Mouse (Mus musculus): Measurements from ENCODE around the gene Nxpe4. TPM values are rescaled to one million over a fixed set of nuclear protein-coding genes. Genes with fewer than 3 reads are reported as not detected.
A peak's percentile ranks its signal among the peaks of the same experiment; 100 is the strongest.

The Nxpe4 gene
- polyA plus RNA-seq, 1 experiment from 2014 or later: 4.4 TPM

DNA sequence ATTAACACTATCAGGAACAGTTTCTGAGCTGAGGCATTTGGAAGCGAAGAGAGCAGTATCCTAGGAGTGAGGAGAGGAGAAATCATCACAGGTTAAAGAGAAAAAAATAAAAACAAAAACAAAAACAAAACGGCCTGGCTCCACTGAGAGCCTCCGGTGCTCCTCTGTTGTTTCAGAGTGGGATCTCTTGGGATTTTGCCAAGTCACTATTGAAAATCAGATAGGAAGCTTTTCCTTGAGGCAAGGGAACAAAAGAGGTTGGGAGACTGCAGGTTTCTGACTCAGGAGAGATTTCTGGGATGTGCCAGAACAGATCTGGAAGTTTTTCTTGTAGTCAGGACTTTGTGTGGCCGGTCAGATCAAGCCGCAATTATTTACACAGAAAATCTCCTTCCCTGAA is 177.7 kb downstream of the Nxpe4 start:
- H3K9ac ChIP-seq (ENCODE audit: low read depth, low read length): no peak overlapping the region
- WGBS: 59% methylated on average over 5 of the region's 5 CpGs

DNA sequence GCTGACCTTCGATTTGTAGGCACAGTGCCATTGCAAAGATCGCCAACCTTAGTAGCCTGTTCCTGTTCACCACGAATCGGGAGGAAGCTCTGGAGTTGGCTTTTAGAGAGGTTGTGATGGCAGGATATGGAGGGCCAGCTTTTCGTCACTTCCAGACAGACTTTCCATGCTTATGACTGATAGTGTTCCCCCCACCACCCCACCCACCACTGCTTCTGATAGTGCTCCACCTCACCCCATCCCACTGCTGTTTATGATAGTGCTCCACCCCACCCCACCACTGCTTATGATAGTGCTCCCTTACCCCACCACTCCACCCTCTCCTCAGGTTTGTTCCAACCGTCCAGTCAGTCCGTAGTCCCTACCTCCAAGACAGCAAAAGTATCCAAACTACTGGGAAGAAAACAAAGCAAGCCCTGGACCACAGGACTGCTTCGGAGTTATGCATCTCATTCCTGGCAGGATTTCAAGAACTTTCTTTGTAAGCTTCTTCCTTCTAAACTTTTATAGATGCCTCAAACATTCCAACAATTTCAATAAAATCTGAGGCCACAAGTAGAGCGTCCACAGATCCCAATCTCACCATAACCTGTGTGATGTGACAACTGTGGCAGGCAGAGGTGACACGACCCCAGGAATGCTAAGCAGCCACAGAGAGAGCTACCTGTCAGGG is 179.0 kb downstream of the Nxpe4 start:
- Histone ChIP-seq H3K27ac (ENCODE audit: low read length) (no peak overlapping the region), H3K36me3 (ENCODE audit: control insufficient read depth, insufficient read depth, low read length) (no peaks in the 10 kb centered on the region), H3K4me1 (ENCODE audit: control insufficient read depth, insufficient read depth, low read length) (no peaks in the 10 kb centered on the region), H3K27me3 (replicated peaks; ENCODE audit: control insufficient read depth, insufficient read depth, low read length) (no peaks in the 10 kb centered on the region), H3K9ac (ENCODE audit: low read depth, low read length) (no peak overlapping the region), H3K9me3 (ENCODE audit: control insufficient read depth, low read length) (no peaks in the 10 kb centered on the region), H3K4me3 (ENCODE audit: low read length) (no peak overlapping the region), H3K4me2 (ENCODE audit: low read depth, low read length) (no peak overlapping the region)
- ATAC-seq: 0 out of 2 replicates have a peak, but pooled peaks have one; percentile 44
- 65% methylated on average over 10 of the region's 10 CpGs for WGBS

More for the DNA sequence above, 177.7 kb downstream of the Nxpe4 start:
- no peak for ATAC-seq
- Histone ChIP-seq H3K4me2 (ENCODE audit: low read depth, low read length) (no peak overlapping the region), H3K9me3 (ENCODE audit: control insufficient read depth, low read length) (no peaks in the 10 kb centered on the region), H3K27me3 (replicated peaks; ENCODE audit: control insufficient read depth, insufficient read depth, low read length) (no peaks in the 10 kb centered on the region), H3K36me3 (ENCODE audit: control insufficient read depth, insufficient read depth, low read length) (no peaks in the 10 kb centered on the region), H3K4me3 (ENCODE audit: low read length) (no peak overlapping the region), H3K4me1 (ENCODE audit: control insufficient read depth, insufficient read depth, low read length) (no peaks in the 10 kb centered on the region), H3K27ac (ENCODE audit: low read length) (no peak overlapping the region)

DNA sequence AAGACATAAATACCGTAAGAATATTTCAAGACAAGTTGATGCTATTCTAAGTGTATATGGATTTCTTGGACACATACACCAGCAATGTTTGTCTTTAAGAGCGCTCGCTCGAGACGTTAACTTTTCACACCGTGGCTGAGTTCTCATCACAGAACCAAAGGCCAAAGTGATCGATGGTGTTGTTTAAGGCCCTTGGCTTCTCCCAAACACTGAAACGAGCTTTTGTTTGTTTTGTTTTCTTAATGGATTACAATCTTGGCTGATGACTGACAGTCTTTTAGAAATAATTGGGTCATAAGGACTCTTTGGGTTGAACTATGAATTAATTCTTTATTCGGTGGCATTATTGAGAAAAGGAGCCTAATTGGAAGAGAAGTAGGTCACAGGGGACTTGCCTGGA is 183.6 kb downstream of the Nxpe4 start:
- ATAC-seq: no peak
- H3K27ac ChIP-seq (ENCODE audit: low read length): no peak overlapping the region
- H3K9me3 ChIP-seq (ENCODE audit: control insufficient read depth, low read length): no peaks in the 10 kb centered on the region
- no peak overlapping the region for H3K9ac ChIP-seq (ENCODE audit: low read depth, low read length)
- H3K27me3 ChIP-seq (replicated peaks; ENCODE audit: control insufficient read depth, insufficient read depth, low read length): no peaks in the 10 kb centered on the region
- no peaks in the 10 kb centered on the region for H3K36me3 ChIP-seq (ENCODE audit: control insufficient read depth, insufficient read depth, low read length)
- no peak overlapping the region for H3K4me2 ChIP-seq (ENCODE audit: low read depth, low read length)
- no peak overlapping the region for H3K4me3 ChIP-seq (ENCODE audit: low read length)
- no peaks in the 10 kb centered on the region for H3K4me1 ChIP-seq (ENCODE audit: control insufficient read depth, insufficient read depth, low read length)
- 81% methylated on average over 9 of the region's 9 CpGs for WGBS

DNA sequence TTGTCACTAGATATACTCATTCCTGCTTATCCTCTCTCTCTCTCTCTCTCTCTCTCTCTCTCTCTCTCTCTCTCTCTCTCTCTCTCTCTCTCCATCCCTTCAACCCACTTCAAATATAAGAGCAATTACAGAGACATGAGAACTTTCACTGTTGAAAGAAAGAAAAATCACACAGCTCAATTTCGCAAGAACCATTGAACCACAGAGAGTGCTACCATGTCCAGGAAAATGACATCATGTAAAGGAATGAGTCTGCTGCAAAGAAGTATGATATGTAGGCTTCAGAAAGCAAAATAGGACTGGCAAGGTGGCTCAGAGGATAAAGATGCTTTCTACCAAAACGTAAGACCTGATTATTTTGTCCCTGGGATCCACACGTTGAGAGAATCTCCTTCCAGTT is 184.0 kb downstream of the Nxpe4 start:
- H3K4me1 ChIP-seq (ENCODE audit: control insufficient read depth, insufficient read depth, low read length): no peaks in the 10 kb centered on the region
- H3K27me3 ChIP-seq (replicated peaks; ENCODE audit: control insufficient read depth, insufficient read depth, low read length): no peaks in the 10 kb centered on the region
- H3K9ac ChIP-seq (ENCODE audit: low read depth, low read length): no peak overlapping the region
- H3K36me3 ChIP-seq (ENCODE audit: control insufficient read depth, insufficient read depth, low read length): no peaks in the 10 kb centered on the region
- 85% methylated on average over 3 of the region's 3 CpGs for WGBS
- H3K4me3 ChIP-seq (ENCODE audit: low read length): no peak overlapping the region
- ATAC-seq: no peak
- H3K4me2 ChIP-seq (ENCODE audit: low read depth, low read length): no peak overlapping the region
- H3K27ac ChIP-seq (ENCODE audit: low read length): no peak overlapping the region
- H3K9me3 ChIP-seq (ENCODE audit: control insufficient read depth, low read length): no peaks in the 10 kb centered on the region

DNA sequence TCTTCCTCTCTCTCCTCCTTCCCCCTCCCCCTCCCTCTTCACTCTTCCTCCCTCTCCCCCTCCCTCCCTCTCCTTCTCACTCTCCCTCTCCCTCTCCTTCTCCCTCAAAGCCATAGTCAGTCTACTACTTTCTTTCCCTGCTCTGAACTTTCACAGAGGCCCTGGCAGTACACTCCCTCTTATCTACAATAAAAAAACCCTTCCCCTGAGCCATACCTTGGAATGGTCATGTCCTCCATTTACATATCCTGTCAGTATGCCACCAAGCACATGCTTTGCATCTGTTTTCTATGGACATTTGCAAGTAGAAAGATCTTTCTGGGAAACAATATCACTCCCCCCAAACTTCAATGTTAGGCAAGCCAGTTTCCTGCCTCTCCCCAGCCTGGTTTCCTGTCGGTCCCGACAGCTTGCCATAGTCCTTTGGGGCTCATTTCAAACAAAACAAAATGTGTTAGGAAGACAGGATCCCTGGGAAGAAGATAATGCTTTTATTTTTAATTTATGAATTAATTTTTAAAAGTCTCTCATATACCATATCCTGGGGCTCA is 191.4 kb downstream of the Nxpe4 start, which contains the start of gene Nxpe2:
TSS of gene Nxpe2 (minus strand) at position 307 of the 551 bp plus-strand sequence.
- WGBS: 49% methylated on average over 2 of the region's 2 CpGs
- no peak within 1 kb of the TSS for H3K9ac ChIP-seq (ENCODE audit: low read depth, low read length)
- no peak within 1 kb of the TSS for H3K4me3 ChIP-seq (ENCODE audit: low read length)
- H3K27me3 ChIP-seq (replicated peaks; ENCODE audit: control insufficient read depth, insufficient read depth, low read length): no peaks in the 10 kb centered on the region
- no peak within 1 kb of the TSS for H3K4me2 ChIP-seq (ENCODE audit: low read depth, low read length)
- H3K9me3 ChIP-seq (ENCODE audit: control insufficient read depth, low read length): no peaks in the 10 kb centered on the region
- ATAC-seq: no peak
- no peak within 1 kb of the TSS for H3K27ac ChIP-seq (ENCODE audit: low read length)
- no peaks in the 10 kb centered on the region for H3K4me1 ChIP-seq (ENCODE audit: control insufficient read depth, insufficient read depth, low read length)
- no peaks in the 10 kb centered on the region for H3K36me3 ChIP-seq (ENCODE audit: control insufficient read depth, insufficient read depth, low read length)

DNA sequence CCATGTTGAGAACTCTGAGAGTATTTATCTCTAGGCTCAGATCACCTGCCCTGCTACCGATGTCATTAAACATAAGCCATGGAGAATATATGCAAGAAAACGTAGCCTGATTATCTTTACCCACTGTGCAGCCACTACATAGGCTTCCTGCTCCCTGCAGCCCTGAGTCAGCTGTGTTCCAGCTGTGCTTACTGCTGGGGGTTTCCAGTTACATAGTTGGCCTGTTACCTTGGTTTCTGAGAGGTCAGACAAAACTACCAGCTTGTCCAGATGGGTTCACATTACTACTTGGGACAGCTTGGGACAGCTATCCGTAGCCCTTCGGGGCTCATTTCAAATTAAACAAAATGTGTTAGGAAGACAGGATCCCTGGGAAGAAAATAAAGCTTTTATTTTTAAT is 192.3 kb downstream of the Nxpe4 start:
- no peaks in the 10 kb centered on the region for H3K9me3 ChIP-seq (ENCODE audit: control insufficient read depth, low read length)
- H3K36me3 ChIP-seq (ENCODE audit: control insufficient read depth, insufficient read depth, low read length): no peaks in the 10 kb centered on the region
- H3K27ac ChIP-seq (ENCODE audit: low read length): no peak overlapping the region
- no peaks in the 10 kb centered on the region for H3K4me1 ChIP-seq (ENCODE audit: control insufficient read depth, insufficient read depth, low read length)
- no peak overlapping the region for H3K4me3 ChIP-seq (ENCODE audit: low read length)
- H3K4me2 ChIP-seq (ENCODE audit: low read depth, low read length): no peak overlapping the region
- no peak for ATAC-seq
- 62% methylated on average over 4 of the region's 4 CpGs for WGBS
- no peaks in the 10 kb centered on the region for H3K27me3 ChIP-seq (replicated peaks; ENCODE audit: control insufficient read depth, insufficient read depth, low read length)
- no peak overlapping the region for H3K9ac ChIP-seq (ENCODE audit: low read depth, low read length)

DNA sequence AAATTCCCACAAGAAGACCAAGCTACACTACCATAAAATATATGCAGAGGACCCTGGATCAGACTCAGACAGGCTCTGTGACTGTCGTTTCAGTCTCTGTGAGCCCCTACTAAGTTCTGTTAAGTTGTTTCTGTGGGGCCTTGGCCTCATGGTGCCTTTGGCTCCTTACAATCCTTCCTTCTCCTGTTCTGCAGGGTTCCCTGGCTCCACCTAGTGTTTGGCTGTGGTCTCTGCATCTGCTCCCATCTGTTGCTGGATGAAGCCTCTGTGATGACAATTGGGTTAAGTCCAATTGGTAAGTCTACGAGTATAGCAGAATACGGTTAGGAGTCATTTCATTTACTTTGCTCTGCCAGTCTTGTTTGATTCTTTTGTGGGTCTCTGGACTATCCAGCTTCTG is 193.0 kb downstream of the Nxpe4 start:
- no peak for ATAC-seq
- H3K4me2 ChIP-seq (ENCODE audit: low read depth, low read length): no peak overlapping the region
- H3K27ac ChIP-seq (ENCODE audit: low read length): no peak overlapping the region
- no peaks in the 10 kb centered on the region for H3K27me3 ChIP-seq (replicated peaks; ENCODE audit: control insufficient read depth, insufficient read depth, low read length)
- H3K9me3 ChIP-seq (ENCODE audit: control insufficient read depth, low read length): no peaks in the 10 kb centered on the region
- WGBS: 50% methylated on average over 3 of the region's 3 CpGs
- no peak overlapping the region for H3K9ac ChIP-seq (ENCODE audit: low read depth, low read length)
- no peaks in the 10 kb centered on the region for H3K4me1 ChIP-seq (ENCODE audit: control insufficient read depth, insufficient read depth, low read length)
- H3K36me3 ChIP-seq (ENCODE audit: control insufficient read depth, insufficient read depth, low read length): no peaks in the 10 kb centered on the region
- no peak overlapping the region for H3K4me3 ChIP-seq (ENCODE audit: low read length)

DNA sequence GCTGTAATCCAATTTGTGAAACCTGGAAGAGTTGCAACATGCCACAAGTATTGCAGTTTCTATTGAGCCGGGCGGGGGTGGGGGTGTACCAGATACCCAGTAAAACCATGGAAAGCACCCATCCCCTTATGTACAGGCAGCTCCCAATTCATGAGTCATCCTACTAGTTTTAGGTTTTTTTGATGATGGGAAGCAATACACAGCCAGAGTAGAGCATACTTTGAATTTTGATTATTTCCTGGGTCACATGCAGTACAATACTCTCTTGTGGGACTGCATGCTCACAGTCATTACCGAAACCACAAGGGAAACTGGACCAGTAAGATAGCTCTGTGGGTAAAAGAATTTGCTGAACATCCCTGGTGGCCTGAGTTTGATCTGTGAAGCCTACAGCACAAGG is 195.3 kb downstream of the Nxpe4 start:
- no peak overlapping the region for H3K4me2 ChIP-seq (ENCODE audit: low read depth, low read length)
- 91% methylated on average over 3 of the region's 3 CpGs for WGBS
- no peaks in the 10 kb centered on the region for H3K4me1 ChIP-seq (ENCODE audit: control insufficient read depth, insufficient read depth, low read length)
- H3K4me3 ChIP-seq (ENCODE audit: low read length): no peak overlapping the region
- no peak for ATAC-seq
- no peaks in the 10 kb centered on the region for H3K36me3 ChIP-seq (ENCODE audit: control insufficient read depth, insufficient read depth, low read length)
- no peak overlapping the region for H3K27ac ChIP-seq (ENCODE audit: low read length)
- H3K9me3 ChIP-seq (ENCODE audit: control insufficient read depth, low read length): no peaks in the 10 kb centered on the region
- H3K9ac ChIP-seq (ENCODE audit: low read depth, low read length): no peak overlapping the region
- H3K27me3 ChIP-seq (replicated peaks; ENCODE audit: control insufficient read depth, insufficient read depth, low read length): no peaks in the 10 kb centered on the region

DNA sequence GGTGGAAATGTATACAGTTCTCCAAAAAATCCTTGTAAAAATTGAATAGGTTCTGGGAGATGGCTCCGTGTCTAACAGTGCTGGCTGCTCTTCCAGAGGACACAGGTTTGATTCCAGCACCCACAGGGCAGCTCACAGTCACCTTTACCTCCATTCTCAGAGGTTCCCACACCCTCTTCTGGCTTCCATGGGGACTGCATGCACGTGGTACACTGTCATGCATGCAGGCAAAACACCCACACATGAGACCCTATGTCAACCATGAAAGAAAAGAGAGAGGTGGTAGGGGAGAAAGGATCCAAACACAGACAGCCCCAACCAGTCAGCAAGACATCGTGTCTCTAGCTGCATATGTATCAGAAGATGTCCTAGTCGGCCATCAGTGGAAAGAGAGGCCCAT is 199.0 kb downstream of the Nxpe4 start:
- Histone ChIP-seq H3K36me3 (ENCODE audit: control insufficient read depth, insufficient read depth, low read length) (no peaks in the 10 kb centered on the region), H3K4me2 (ENCODE audit: low read depth, low read length) (no peak overlapping the region), H3K4me1 (ENCODE audit: control insufficient read depth, insufficient read depth, low read length) (no peaks in the 10 kb centered on the region), H3K27ac (ENCODE audit: low read length) (no peak overlapping the region), H3K9ac (ENCODE audit: low read depth, low read length) (no peak overlapping the region), H3K4me3 (ENCODE audit: low read length) (no peak overlapping the region), H3K9me3 (ENCODE audit: control insufficient read depth, low read length) (no peaks in the 10 kb centered on the region), H3K27me3 (replicated peaks; ENCODE audit: control insufficient read depth, insufficient read depth, low read length) (no peaks in the 10 kb centered on the region)
- no peak for ATAC-seq
- WGBS: 71% methylated on average over 4 of the region's 4 CpGs

Data from intestine, embryonic 16.5 days (tissue).